Mouse (Mus musculus): ENCODE results near the gene Megf11. TPM values are rescaled to one million over a fixed set of nuclear protein-coding genes. Genes with fewer than 3 reads are reported as not detected.

Megf11 gene
- polyA plus RNA-seq, 1 experiment from 2014 or later = 0.53 TPM

- 72% methylated on average over 8 of the region's 8 CpGs for WGBS
- Histone ChIP-seq H3K9ac (ENCODE audit: low read depth, low read length) (no peak overlapping the region), H3K4me1 (replicated peaks; ENCODE audit: control insufficient read depth, insufficient read depth, low read length) (no peaks in the 10 kb centered on the region), H3K27ac (ENCODE audit: low read depth, low read length) (no peak overlapping the region), H3K36me3 (ENCODE audit: control insufficient read depth, insufficient read depth, low read length) (no peaks in the 10 kb centered on the region), H3K27me3 (replicated peaks; ENCODE audit: control insufficient read depth, insufficient read depth, low read length) (0 out of 2 replicates have a peak, but pooled peaks cover 3% of the 10 kb centered on the region), H3K9me3 (ENCODE audit: control insufficient read depth, low read length) (no peaks in the 10 kb centered on the region), H3K4me3 (ENCODE audit: low read depth, low read length) (no peak overlapping the region), H3K4me2 (no peak overlapping the region)
- DNase-seq (ENCODE audit: low spot score) (no peak), ATAC-seq (replicated peaks; ENCODE audit: low FRiP score) (no peak)
Measured at GRCm38 (mm10) chr9:64504921-64505320, 119.5 kb downstream of the Megf11 start.

GRCm38 (mm10) chr9:64506440-64507206, 121.2 kb downstream of the Megf11 start:
- DNase-seq (ENCODE audit: low spot score) = no peak
- no peak for ATAC-seq (replicated peaks; ENCODE audit: low FRiP score)
- no peak overlapping the region for H3K27ac ChIP-seq (ENCODE audit: low read depth, low read length)
- H3K9ac ChIP-seq (ENCODE audit: low read depth, low read length) = no peak overlapping the region
- no peaks in the 10 kb centered on the region for H3K9me3 ChIP-seq (ENCODE audit: control insufficient read depth, low read length)
- H3K4me3 ChIP-seq (ENCODE audit: low read depth, low read length) = no peak overlapping the region
- H3K4me1 ChIP-seq (replicated peaks; ENCODE audit: control insufficient read depth, insufficient read depth, low read length) = no peaks in the 10 kb centered on the region
- H3K36me3 ChIP-seq (ENCODE audit: control insufficient read depth, insufficient read depth, low read length) = no peaks in the 10 kb centered on the region
- H3K4me2 ChIP-seq = no peak overlapping the region
- WGBS = 81% methylated on average over 11 of the region's 11 CpGs
- H3K27me3 ChIP-seq (replicated peaks; ENCODE audit: control insufficient read depth, insufficient read depth, low read length) = 0 out of 2 replicates have a peak, but pooled peaks cover 3% of the 10 kb centered on the region

DNA sequence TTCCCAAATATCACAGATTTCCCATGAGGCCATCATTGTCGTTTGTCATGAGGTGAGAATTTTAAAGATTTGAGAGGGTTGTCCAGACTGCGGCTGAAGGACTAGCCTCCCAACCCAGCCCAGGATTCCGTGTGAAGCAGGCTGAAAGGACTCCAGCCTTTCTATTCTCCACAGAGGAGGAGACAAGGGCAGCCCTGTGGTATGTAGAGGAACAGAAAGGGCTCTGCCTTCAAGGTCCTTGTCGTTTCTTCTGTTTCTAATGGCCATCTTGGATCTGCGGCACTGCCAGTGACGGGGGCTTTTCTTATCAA, 121.7 kb downstream of the Megf11 start:
- Histone ChIP-seq H3K27me3 (replicated peaks; ENCODE audit: control insufficient read depth, insufficient read depth, low read length) (0 out of 2 replicates have a peak, but pooled peaks cover 3% of the 10 kb centered on the region), H3K4me2 (no peak overlapping the region), H3K9me3 (ENCODE audit: control insufficient read depth, low read length) (no peaks in the 10 kb centered on the region), H3K9ac (ENCODE audit: low read depth, low read length) (no peak overlapping the region), H3K27ac (ENCODE audit: low read depth, low read length) (no peak overlapping the region), H3K4me1 (replicated peaks; ENCODE audit: control insufficient read depth, insufficient read depth, low read length) (no peaks in the 10 kb centered on the region), H3K4me3 (ENCODE audit: low read depth, low read length) (no peak overlapping the region), H3K36me3 (ENCODE audit: control insufficient read depth, insufficient read depth, low read length) (no peaks in the 10 kb centered on the region)
- ATAC-seq (replicated peaks; ENCODE audit: low FRiP score) (no peak), DNase-seq (ENCODE audit: low spot score) (no peak)
- WGBS = 53% methylated on average over 6 of the region's 6 CpGs

- WGBS = 60% methylated on average over 7 of the region's 7 CpGs
- Histone ChIP-seq H3K36me3 (ENCODE audit: control insufficient read depth, insufficient read depth, low read length) (no peaks in the 10 kb centered on the region), H3K9ac (ENCODE audit: low read depth, low read length) (no peak overlapping the region), H3K27me3 (replicated peaks; ENCODE audit: control insufficient read depth, insufficient read depth, low read length) (peaks cover 7% of the 10 kb centered on the region; the same call in 1 of the 2 replicates), H3K4me3 (ENCODE audit: low read depth, low read length) (no peak overlapping the region), H3K9me3 (ENCODE audit: control insufficient read depth, low read length) (no peaks in the 10 kb centered on the region), H3K4me2 (no peak overlapping the region), H3K4me1 (replicated peaks; ENCODE audit: control insufficient read depth, insufficient read depth, low read length) (no peaks in the 10 kb centered on the region), H3K27ac (ENCODE audit: low read depth, low read length) (no peak overlapping the region)
- ATAC-seq (replicated peaks; ENCODE audit: low FRiP score) (no peak), DNase-seq (ENCODE audit: low spot score) (no peak)
Measured at GRCm38 (mm10) chr9:64507995-64508394, 122.6 kb downstream of the Megf11 start.

GRCm38 (mm10) chr9:64514826-64515225, 129.4 kb downstream of the Megf11 start:
- no peak for ATAC-seq (replicated peaks; ENCODE audit: low FRiP score)
- Histone ChIP-seq H3K36me3 (ENCODE audit: control insufficient read depth, insufficient read depth, low read length) (no peaks in the 10 kb centered on the region), H3K4me1 (replicated peaks; ENCODE audit: control insufficient read depth, insufficient read depth, low read length) (no peaks in the 10 kb centered on the region; the same call in 1 of the 2 replicates), H3K27me3 (replicated peaks; ENCODE audit: control insufficient read depth, insufficient read depth, low read length) (peaks cover 5% of the 10 kb centered on the region; the same call in 1 of the 2 replicates), H3K9ac (ENCODE audit: low read depth, low read length) (no peak overlapping the region), H3K4me3 (ENCODE audit: low read depth, low read length) (no peak overlapping the region), H3K9me3 (ENCODE audit: control insufficient read depth, low read length) (no peaks in the 10 kb centered on the region), H3K27ac (ENCODE audit: low read depth, low read length) (no peak overlapping the region), H3K4me2 (no peak overlapping the region)
- 57% methylated on average over 6 of the region's 6 CpGs for WGBS
- DNase-seq (ENCODE audit: low spot score) = no peak

DNA sequence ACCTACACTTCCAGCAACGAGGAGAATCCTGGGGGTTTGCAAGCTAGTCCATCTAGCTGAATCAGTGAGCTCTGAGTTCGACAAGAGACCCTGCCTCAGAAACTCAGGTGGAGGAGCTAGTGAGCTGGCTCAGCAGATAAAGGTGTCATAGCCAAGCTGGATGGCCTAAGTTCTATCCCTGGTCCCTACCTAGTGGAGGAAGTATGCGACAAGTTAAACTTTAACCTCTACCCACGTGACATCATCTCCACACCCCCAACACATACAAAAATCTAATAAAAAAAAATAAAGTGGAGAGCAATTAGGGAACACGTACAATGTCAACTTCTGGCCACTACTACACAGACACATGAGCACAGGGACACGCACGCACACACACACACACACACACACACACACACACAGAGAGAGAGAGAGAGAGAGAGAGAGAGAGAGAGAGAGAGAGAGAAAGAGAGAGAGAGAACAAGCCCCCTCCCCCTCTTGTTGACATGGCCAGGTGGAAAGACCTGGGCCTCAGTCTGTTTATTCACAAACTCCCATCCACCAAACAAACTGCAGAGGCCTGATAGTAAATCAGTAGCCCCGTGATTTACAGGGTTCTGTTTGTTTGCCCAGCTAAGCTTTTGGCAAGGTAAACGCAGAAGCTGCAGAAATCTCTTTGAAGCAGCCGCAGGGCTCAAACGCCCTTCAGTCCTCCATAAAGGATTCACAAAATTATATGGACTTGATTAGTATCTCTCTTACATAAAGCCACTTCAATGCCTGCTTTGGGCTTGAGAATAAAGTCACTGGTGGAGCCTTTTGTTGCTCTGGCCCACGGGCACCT, 134.7 kb downstream of the Megf11 start:
- no peak overlapping the region for H3K4me3 ChIP-seq (ENCODE audit: low read depth, low read length)
- no peaks in the 10 kb centered on the region for H3K36me3 ChIP-seq (ENCODE audit: control insufficient read depth, insufficient read depth, low read length)
- peaks cover 2% of the 10 kb centered on the region; the same call in 1 of the 2 replicates for H3K4me1 ChIP-seq (replicated peaks; ENCODE audit: control insufficient read depth, insufficient read depth, low read length)
- 63% methylated on average over 12 of the region's 12 CpGs for WGBS
- H3K4me2 ChIP-seq = no peak overlapping the region
- DNase-seq (ENCODE audit: low spot score) = no peak
- no peaks in the 10 kb centered on the region for H3K9me3 ChIP-seq (ENCODE audit: control insufficient read depth, low read length)
- no peak for ATAC-seq (replicated peaks; ENCODE audit: low FRiP score)
- peaks cover 4% of the 10 kb centered on the region; the same call in 1 of the 2 replicates for H3K27me3 ChIP-seq (replicated peaks; ENCODE audit: control insufficient read depth, insufficient read depth, low read length)
- H3K9ac ChIP-seq (ENCODE audit: low read depth, low read length) = no peak overlapping the region
- no peak overlapping the region for H3K27ac ChIP-seq (ENCODE audit: low read depth, low read length)

- WGBS = 61% methylated on average over 4 of the region's 4 CpGs
- DNase-seq (ENCODE audit: low spot score) (no peak), ATAC-seq (replicated peaks; ENCODE audit: low FRiP score) (no peak)
- H3K4me3 ChIP-seq (ENCODE audit: low read depth, low read length) = no peak overlapping the region
- H3K4me2 ChIP-seq = no peak overlapping the region
- H3K27me3 ChIP-seq (replicated peaks; ENCODE audit: control insufficient read depth, insufficient read depth, low read length) = peaks cover 4% of the 10 kb centered on the region; the same call in 1 of the 2 replicates
- no peaks in the 10 kb centered on the region for H3K9me3 ChIP-seq (ENCODE audit: control insufficient read depth, low read length)
- peaks cover 2% of the 10 kb centered on the region; the same call in 1 of the 2 replicates for H3K4me1 ChIP-seq (replicated peaks; ENCODE audit: control insufficient read depth, insufficient read depth, low read length)
- H3K36me3 ChIP-seq (ENCODE audit: control insufficient read depth, insufficient read depth, low read length) = no peaks in the 10 kb centered on the region
- no peak overlapping the region for H3K27ac ChIP-seq (ENCODE audit: low read depth, low read length)
- no peak overlapping the region for H3K9ac ChIP-seq (ENCODE audit: low read depth, low read length)
Measured at GRCm38 (mm10) chr9:64520747-64521283, 135.4 kb downstream of the Megf11 start.

GRCm38 (mm10) chr9:64523264-64524045, 138.0 kb downstream of the Megf11 start:
- H3K4me3 ChIP-seq (ENCODE audit: low read depth, low read length) = no peak overlapping the region
- peaks cover 2% of the 10 kb centered on the region; the same call in 1 of the 2 replicates for H3K4me1 ChIP-seq (replicated peaks; ENCODE audit: control insufficient read depth, insufficient read depth, low read length)
- H3K9me3 ChIP-seq (ENCODE audit: control insufficient read depth, low read length) = no peaks in the 10 kb centered on the region
- no peak overlapping the region for H3K27ac ChIP-seq (ENCODE audit: low read depth, low read length)
- peaks cover 4% of the 10 kb centered on the region; the same call in 1 of the 2 replicates for H3K27me3 ChIP-seq (replicated peaks; ENCODE audit: control insufficient read depth, insufficient read depth, low read length)
- no peak overlapping the region for H3K4me2 ChIP-seq
- DNase-seq (ENCODE audit: low spot score) (no peak), ATAC-seq (replicated peaks; ENCODE audit: low FRiP score) (no peak)
- H3K9ac ChIP-seq (ENCODE audit: low read depth, low read length) = no peak overlapping the region
- H3K36me3 ChIP-seq (ENCODE audit: control insufficient read depth, insufficient read depth, low read length) = no peaks in the 10 kb centered on the region
- WGBS = 70% methylated on average over 21 of the region's 21 CpGs

Data from liver, embryonic 11.5 days (tissue).